Mouse (Mus musculus): ENCODE results near the gene Npc1l1. TPM values are rescaled to one million over a fixed set of nuclear protein-coding genes. Genes with fewer than 3 reads are reported as not detected.

The Npc1l1 gene
- polyA plus RNA-seq, 1 experiment from 2014 or later, result 0.06 TPM

DNA sequence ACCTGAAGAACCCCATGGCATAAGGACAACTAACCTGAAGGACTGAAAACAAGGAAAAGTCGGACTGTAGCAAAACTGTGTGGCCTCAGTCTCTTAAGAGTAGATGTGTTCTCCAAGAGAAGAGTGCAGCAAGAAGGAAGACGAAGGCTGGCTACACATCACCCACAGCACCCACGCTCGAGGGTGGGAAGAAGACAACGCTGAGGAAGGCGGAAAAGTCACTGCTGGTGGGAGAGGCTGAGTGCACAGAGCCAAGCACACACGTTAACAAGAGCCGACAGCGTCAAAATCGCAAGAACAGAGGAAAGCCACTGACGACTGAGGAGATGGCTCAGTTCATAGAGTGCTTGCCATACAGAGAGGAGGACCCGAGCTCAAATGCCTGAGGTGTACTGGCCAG lies 66.2 kb downstream of the Npc1l1 start:
- 90% methylated on average over 12 of the region's 12 CpGs for WGBS
- no peak overlapping the region for H3K9ac ChIP-seq (replicated peaks; ENCODE audit: low read depth, low read length)
- ATAC-seq (ENCODE audit: insufficient number of reproducible peaks, insufficient read depth, low FRiP score, low read depth), result no peak

DNA sequence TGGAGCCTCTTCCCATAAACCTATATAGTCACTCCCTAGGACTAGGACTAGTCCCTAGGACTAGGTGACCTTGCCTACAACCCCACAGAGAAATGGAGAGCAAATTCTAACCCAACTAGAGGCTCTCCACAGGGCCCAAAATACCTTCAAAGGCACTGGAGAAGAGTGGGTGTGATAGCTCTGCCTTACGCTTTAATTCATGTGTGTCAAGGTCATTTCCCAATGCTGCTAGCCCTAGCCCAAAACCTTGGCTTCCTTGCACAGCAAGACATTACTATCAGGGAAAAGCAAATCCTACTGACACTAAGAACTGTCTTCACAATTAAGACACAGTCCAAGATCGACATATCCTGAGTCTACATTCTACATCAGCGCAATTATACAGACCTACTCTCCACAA lies 66.9 kb downstream of the Npc1l1 start:
- Histone ChIP-seq H3K27me3 (ENCODE audit: control insufficient read depth, insufficient read depth, low read length) (no peaks in the 10 kb centered on the region), H3K27ac (ENCODE audit: low read length) (no peak overlapping the region), H3K4me1 (ENCODE audit: control insufficient read depth, insufficient read depth, low read length) (no peaks in the 10 kb centered on the region), H3K4me3 (ENCODE audit: low read depth, low read length) (no peak overlapping the region), H3K9me3 (ENCODE audit: control insufficient read depth, low read depth, low read length) (no peaks in the 10 kb centered on the region), H3K36me3 (ENCODE audit: control insufficient read depth, insufficient read depth, low read length) (no peaks in the 10 kb centered on the region), H3K4me2 (replicated peaks; ENCODE audit: low read depth, low read length) (no peak overlapping the region), H3K9ac (replicated peaks; ENCODE audit: low read depth, low read length) (no peak overlapping the region)
- WGBS, result 96% methylated on average over 3 of the region's 3 CpGs
- no peak for ATAC-seq (ENCODE audit: insufficient number of reproducible peaks, insufficient read depth, low FRiP score, low read depth)

More for the DNA sequence above, 66.2 kb downstream of the Npc1l1 start:
- Histone ChIP-seq H3K27ac (ENCODE audit: low read length) (no peak overlapping the region), H3K9me3 (ENCODE audit: control insufficient read depth, low read depth, low read length) (no peaks in the 10 kb centered on the region), H3K36me3 (ENCODE audit: control insufficient read depth, insufficient read depth, low read length) (no peaks in the 10 kb centered on the region), H3K4me3 (ENCODE audit: low read depth, low read length) (no peak overlapping the region), H3K27me3 (ENCODE audit: control insufficient read depth, insufficient read depth, low read length) (no peaks in the 10 kb centered on the region), H3K4me2 (replicated peaks; ENCODE audit: low read depth, low read length) (no peak overlapping the region), H3K4me1 (ENCODE audit: control insufficient read depth, insufficient read depth, low read length) (no peaks in the 10 kb centered on the region)

DNA sequence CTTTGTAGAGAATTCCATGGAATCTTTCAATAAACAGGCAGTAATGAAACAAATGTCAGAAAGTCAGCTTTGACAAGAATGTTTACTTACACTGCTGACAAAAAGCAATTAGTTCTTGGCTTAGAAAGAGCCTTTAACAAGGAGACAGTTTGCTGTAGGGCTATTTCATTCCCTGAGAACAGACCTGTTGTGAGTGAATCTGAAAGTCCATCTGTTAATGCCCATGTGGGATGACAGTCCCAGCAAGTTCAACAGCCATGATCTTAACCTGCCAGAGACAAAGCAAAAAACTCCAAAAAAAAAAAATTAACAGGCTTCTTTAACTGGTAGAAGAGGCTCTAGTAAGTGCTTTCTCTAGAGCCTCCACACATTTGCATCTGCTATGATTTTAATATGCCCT lies 68.4 kb downstream of the Npc1l1 start:
- ATAC-seq (ENCODE audit: insufficient number of reproducible peaks, insufficient read depth, low FRiP score, low read depth), result no peak
- Histone ChIP-seq H3K9me3 (ENCODE audit: control insufficient read depth, low read depth, low read length) (no peaks in the 10 kb centered on the region), H3K27ac (ENCODE audit: low read length) (no peak overlapping the region)

More for the DNA sequence above, 68.4 kb downstream of the Npc1l1 start:
- Histone ChIP-seq H3K27me3 (ENCODE audit: control insufficient read depth, insufficient read depth, low read length) (no peaks in the 10 kb centered on the region), H3K4me1 (ENCODE audit: control insufficient read depth, insufficient read depth, low read length) (no peaks in the 10 kb centered on the region), H3K36me3 (ENCODE audit: control insufficient read depth, insufficient read depth, low read length) (no peaks in the 10 kb centered on the region), H3K4me2 (replicated peaks; ENCODE audit: low read depth, low read length) (no peak overlapping the region), H3K4me3 (ENCODE audit: low read depth, low read length) (no peak overlapping the region), H3K9ac (replicated peaks; ENCODE audit: low read depth, low read length) (no peak overlapping the region)

Other genes with a start within 250 kb of the Npc1l1 start
- gene Camk2b, start 163.8 kb downstream of the Npc1l1 start, polyA plus RNA-seq (2014; fragmentation: Nextera tagmentation; extraction: Ambion mirVana), result 2.5 and 2.6 TPM in 2 replicates
- 0.64 and 0.93 TPM in 2 replicates for gene A730071L15Rik, start 30.1 kb downstream of the Npc1l1 start, polyA plus RNA-seq (2014; fragmentation: Nextera tagmentation; extraction: Ambion mirVana)
- gene Nudcd3, start 29.7 kb downstream of the Npc1l1 start, polyA plus RNA-seq (2014; fragmentation: Nextera tagmentation; extraction: Ambion mirVana), result 39.8 and 42.0 TPM in 2 replicates
- 96.3 and 100 TPM in 2 replicates for gene Ddx56, start 37.6 kb upstream of the Npc1l1 start, polyA plus RNA-seq (2014; fragmentation: Nextera tagmentation; extraction: Ambion mirVana)
- 119 and 125 TPM in 2 replicates for gene Tmed4, start 44.7 kb upstream of the Npc1l1 start, polyA plus RNA-seq (2014; fragmentation: Nextera tagmentation; extraction: Ambion mirVana)
- gene Ogdh, start 61.5 kb upstream of the Npc1l1 start, polyA plus RNA-seq (2014; fragmentation: Nextera tagmentation; extraction: Ambion mirVana), result 89.1 and 90.4 TPM in 2 replicates
- 12.6 and 14.3 TPM in 2 replicates for gene Zmiz2, start 158.9 kb upstream of the Npc1l1 start, polyA plus RNA-seq (2014; fragmentation: Nextera tagmentation; extraction: Ambion mirVana)
- 5,529 and 5,614 TPM in 2 replicates for gene Ppia, start 185.3 kb upstream of the Npc1l1 start, polyA plus RNA-seq (2014; fragmentation: Nextera tagmentation; extraction: Ambion mirVana)
- gene H2afv, start 214.3 kb upstream of the Npc1l1 start, polyA plus RNA-seq (2014; fragmentation: Nextera tagmentation; extraction: Ambion mirVana), result 524 and 623 TPM in 2 replicates
- gene Purb, start 245.8 kb upstream of the Npc1l1 start, polyA plus RNA-seq (2014; fragmentation: Nextera tagmentation; extraction: Ambion mirVana), result 34.6 and 35.5 TPM in 2 replicates